Mouse (Mus musculus) CH12.LX (cell line): Measurements from ENCODE around the gene Gm28047. TPM values are rescaled to one million over a fixed set of nuclear protein-coding genes. Genes with fewer than 3 reads are reported as not detected.

ENCODE experiments used
- DNase-seq: peaks from one replicate; pipeline ENCODE4 v3.0.0-alpha.2; 2013; ENCODE audit errors: extremely low read depth
- H3K27ac ChIP-seq: 2 replicates; pipeline ENCODE4 v1.5.1; 2012; ENCODE audit warnings: low read depth, mild to moderate bottlenecking, control low read depth, moderate library complexity; ENCODE audit not compliant: insufficient read depth
- H3K27me3 ChIP-seq: replicated peaks from 2 replicates; pipeline ENCODE3; 2012; ENCODE audit warnings: inconsistent platforms
- H3K36me3 ChIP-seq, 2 experiments: replicated peaks in 1 of 2; 2 replicates each; pipeline versions ENCODE3 to v1.6.1; 2012; ENCODE audit warnings: inconsistent platforms in 1 of 2, low read length in 1 of 2, mild to moderate bottlenecking in 1 of 2, mixed read lengths in 1 of 2, moderate library complexity in 1 of 2; ENCODE audit not compliant: control insufficient read depth in 1 of 2, insufficient read depth in 1 of 2
- H3K4me1 ChIP-seq, 2 experiments: 2 replicates each; pipeline ENCODE4 v1.6.1; 2012; ENCODE audit warnings: inconsistent platforms in 1 of 2, moderate library complexity in 1 of 2; ENCODE audit not compliant: insufficient read depth in 2 of 2, control insufficient read depth in 1 of 2
- H3K4me2 ChIP-seq: 2 replicates; pipeline ENCODE4 v1.6.1; 2012; ENCODE audit warnings: low read depth, mild to moderate bottlenecking, control low read depth; ENCODE audit not compliant: poor library complexity, insufficient read depth, severe bottlenecking
- H3K4me3 ChIP-seq, 3 experiments: fragments of 150-350 bp in 1 of 3; sonication (generic) in 1 of 3; replicated peaks in 1 of 3; 2 replicates each; pipeline versions ENCODE3 to v1.5.1; 2011 to 2012; ENCODE audit warnings: low read depth in 2 of 3, low read length in 2 of 3, mild to moderate bottlenecking in 2 of 3, moderate library complexity in 2 of 3, control low read depth in 1 of 3, improper control_type of control experiment in 1 of 3, inconsistent platforms in 1 of 3, mixed read lengths in 1 of 3; ENCODE audit not compliant: poor library complexity in 1 of 3
- H3K79me2 ChIP-seq: replicated peaks from 2 replicates; pipeline ENCODE4 v1.6.1; 2012; ENCODE audit warnings: mild to moderate bottlenecking, moderate library complexity; ENCODE audit not compliant: control insufficient read depth, poor library complexity, insufficient read depth, severe bottlenecking; ENCODE audit errors: extremely low read depth
- H3K9ac ChIP-seq: 2 replicates; pipeline ENCODE4 v1.6.1; 2012; ENCODE audit warnings: low read depth, mild to moderate bottlenecking, control low read depth, moderate library complexity; ENCODE audit not compliant: insufficient read depth
- H3K9me3 ChIP-seq: replicated peaks from 2 replicates; pipeline ENCODE3; 2012; ENCODE audit warnings: low read length, inconsistent platforms, mixed read lengths
- CHD1 ChIP-seq: IDR thresholded peaks from 2 replicates; pipeline ENCODE4 v1.6.1; 2012; ENCODE audit warnings: low read depth, low read length, improper control_type of control experiment, inconsistent platforms
- CTCF ChIP-seq, 2 experiments: IDR thresholded peaks in 1 of 2; conservative IDR thresholded peaks in 1 of 2; 2 replicates each; pipeline ENCODE4 v1.5.1; 2011 to 2012; ENCODE audit warnings: low read depth in 2 of 2, low read length in 2 of 2, improper control_type of control experiment in 1 of 2, inconsistent platforms in 1 of 2, mild to moderate bottlenecking in 1 of 2, moderate library complexity in 1 of 2
- E2F4 ChIP-seq: IDR thresholded peaks from 2 replicates; pipeline ENCODE4 v1.6.1; 2011; ENCODE audit warnings: low read depth, low read length, improper control_type of control experiment; ENCODE audit not compliant: insufficient replicate concordance
- ELF1 ChIP-seq: IDR thresholded peaks from 2 replicates; pipeline ENCODE4 v1.6.1; 2014; ENCODE audit warnings: low read depth, mild to moderate bottlenecking, inconsistent platforms, low read length, improper control_type of control experiment
- EP300 ChIP-seq: IDR thresholded peaks from 2 replicates; pipeline ENCODE4 v1.6.1; 2011; ENCODE audit warnings: low read length, improper control_type of control experiment
- ETS1 ChIP-seq: conservative IDR thresholded peaks from 2 replicates; pipeline ENCODE4 v1.6.1; 2012; ENCODE audit warnings: low read depth, mild to moderate bottlenecking, inconsistent platforms, low read length, improper control_type of control experiment, moderate library complexity
- IRF4 ChIP-seq: IDR thresholded peaks from 2 replicates; pipeline ENCODE4 v1.6.1; 2014; ENCODE audit warnings: low read depth, mild to moderate bottlenecking, inconsistent platforms, low read length, improper control_type of control experiment
- JUN ChIP-seq: IDR thresholded peaks from 2 replicates; pipeline ENCODE4 v1.6.1; 2011; ENCODE audit warnings: low read depth, mild to moderate bottlenecking, low read length, improper control_type of control experiment, moderate library complexity; ENCODE audit not compliant: insufficient read depth
- JUND ChIP-seq: conservative IDR thresholded peaks from 2 replicates; pipeline ENCODE4 v1.6.1; 2011; ENCODE audit warnings: low read depth, low read length, improper control_type of control experiment
- MAFK ChIP-seq: IDR thresholded peaks from 2 replicates; pipeline ENCODE4 v1.6.1; 2011; ENCODE audit warnings: low read length, improper control_type of control experiment; ENCODE audit not compliant: insufficient replicate concordance
- MAZ ChIP-seq: IDR thresholded peaks from 2 replicates; pipeline ENCODE4 v1.6.1; 2012; ENCODE audit warnings: low read depth, mild to moderate bottlenecking, inconsistent platforms, low read length, improper control_type of control experiment, moderate library complexity
- MEF2A ChIP-seq: IDR thresholded peaks from 2 replicates; pipeline ENCODE4 v1.6.1; 2014; ENCODE audit warnings: low read depth, mild to moderate bottlenecking, inconsistent platforms, low read length, improper control_type of control experiment, borderline replicate concordance
- MXI1 ChIP-seq: IDR thresholded peaks from 2 replicates; pipeline ENCODE4 v1.6.1; 2011; ENCODE audit warnings: mild to moderate bottlenecking, low read depth, low read length, improper control_type of control experiment
- MYC ChIP-seq: IDR thresholded peaks from 2 replicates; pipeline ENCODE4 v1.6.1; 2011; ENCODE audit warnings: low read depth, mild to moderate bottlenecking, improper control_type of control experiment, low read length
- NELFE ChIP-seq: IDR thresholded peaks from 2 replicates; pipeline ENCODE4 v1.6.1; 2011; ENCODE audit warnings: low read depth, low read length, improper control_type of control experiment
- NRF1 ChIP-seq: IDR thresholded peaks from 2 replicates; pipeline ENCODE4 v1.6.1; 2014; ENCODE audit warnings: low read depth, mild to moderate bottlenecking, inconsistent platforms, low read length, improper control_type of control experiment, moderate library complexity
- PAX5 ChIP-seq: IDR thresholded peaks from 2 replicates; pipeline ENCODE4 v1.6.1; 2012; ENCODE audit warnings: low read length, inconsistent platforms, mixed read lengths
- POLR2A ChIP-seq: IDR thresholded peaks from 2 replicates; pipeline ENCODE4 v1.6.1; 2011; ENCODE audit warnings: low read depth, mild to moderate bottlenecking, improper control_type of control experiment, low read length
- POLR2AphosphoS2 ChIP-seq: IDR thresholded peaks from 2 replicates; pipeline ENCODE4 v1.6.1; 2011; ENCODE audit warnings: low read depth, low read length, improper control_type of control experiment
- RAD21 ChIP-seq: IDR thresholded peaks from 2 replicates; pipeline ENCODE4 v1.6.1; 2011; ENCODE audit warnings: low read depth, mild to moderate bottlenecking, low read length, improper control_type of control experiment, moderate library complexity
- RCOR1 ChIP-seq: conservative IDR thresholded peaks from 2 replicates; pipeline ENCODE4 v1.6.1; 2012; ENCODE audit warnings: low read depth, mild to moderate bottlenecking, inconsistent platforms, low read length, improper control_type of control experiment
- SIN3A ChIP-seq: IDR thresholded peaks from 2 replicates; pipeline ENCODE4 v1.6.1; 2012; ENCODE audit warnings: low read length, improper control_type of control experiment, inconsistent platforms
- SMC3 ChIP-seq: IDR thresholded peaks from 2 replicates; pipeline ENCODE4 v1.6.1; 2011; ENCODE audit warnings: low read depth, low read length, improper control_type of control experiment
- TBP ChIP-seq: conservative IDR thresholded peaks from 2 replicates; pipeline ENCODE4 v1.6.1; 2011; ENCODE audit warnings: low read depth, low read length, improper control_type of control experiment
- TCF12 ChIP-seq: IDR thresholded peaks from 2 replicates; pipeline ENCODE4 v1.6.1; 2014; ENCODE audit warnings: low read depth, mild to moderate bottlenecking, inconsistent platforms, low read length, improper control_type of control experiment
- UBTF ChIP-seq: IDR thresholded peaks from 2 replicates; pipeline ENCODE4 v1.6.1; 2012; ENCODE audit warnings: low read depth, mild to moderate bottlenecking, inconsistent platforms, low read length, improper control_type of control experiment, moderate library complexity
- USF1 ChIP-seq: IDR thresholded peaks from 2 replicates; pipeline ENCODE4 v1.6.1; 2014; ENCODE audit warnings: low read depth, mild to moderate bottlenecking, inconsistent platforms, low read length, improper control_type of control experiment
- ZC3H11A ChIP-seq: IDR thresholded peaks from 2 replicates; pipeline ENCODE4 v1.6.1; 2012; ENCODE audit warnings: low read depth, mild to moderate bottlenecking, inconsistent platforms, low read length, improper control_type of control experiment
- ZMIZ1 ChIP-seq: IDR thresholded peaks from 2 replicates; pipeline ENCODE4 v1.6.1; 2012; ENCODE audit warnings: low read depth, mild to moderate bottlenecking, inconsistent platforms, low read length, improper control_type of control experiment
- ZNF384 ChIP-seq: IDR thresholded peaks from 2 replicates; pipeline ENCODE4 v1.6.1; 2012; ENCODE audit warnings: low read depth, low read length, improper control_type of control experiment, inconsistent platforms
- dilution Hi-C: fragments of 300-500 bp; cut with MboI; formaldehyde crosslinking; loops from 2 replicates; pipeline ENCODE4 v1.14.3; 2020; ENCODE audit warnings: low sequenced_read_pairs; ENCODE audit not compliant: extremely low pct_unique_long_range_greater_than_20kb, extremely low pct_ligation_motif_present
- in situ Hi-C: fragments of 300-500 bp; cut with MboI; formaldehyde crosslinking; loops from 3 replicates; pipeline ENCODE4 v1.14.3; 2019; ENCODE audit warnings: low sequenced_read_pairs, low pct_ligation_motif_present, low pct_unique_long_range_greater_than_20kb, mixed read lengths
- polyA plus RNA-seq: library from polyadenylated mRNA; unstranded; fragments of >175 nt; gene quantifications from 2 replicates; pipeline ENCODE4 v1.2.1, GENCODE M21; 2012; ENCODE audit warnings: low read depth; ENCODE audit not compliant: insufficient read length
- total RNA-seq, 2 experiments: library from RNA; depleted of rRNA; stranded (reverse); fragments of 300-350 nt in 1 of 2; fragments of >200 nt in 1 of 2; gene quantifications; 2 replicates each; pipeline ENCODE4 v1.2.3; 2012 to 2014

The Gm28047 gene
- total and polyA plus RNA-seq, 3 experiments: not detected

DNA sequence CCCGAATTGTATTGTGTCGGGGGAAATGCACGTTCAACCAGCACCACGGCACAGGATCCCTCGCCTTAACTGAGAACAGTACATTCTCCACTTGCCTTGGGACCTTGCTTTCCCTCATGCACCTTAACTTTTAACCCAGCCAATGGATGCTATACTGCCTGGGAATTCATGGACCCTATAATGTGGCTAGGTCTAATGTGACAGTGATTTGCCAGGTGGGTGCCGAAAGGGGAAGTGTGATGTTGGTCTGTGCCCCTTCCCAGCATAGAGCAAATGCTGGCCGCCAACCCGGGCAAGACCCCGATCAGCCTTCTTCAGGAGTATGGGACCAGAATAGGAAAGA lies 106.0 kb downstream of the Gm28047 start:
- dilution Hi-C loops: no loop called here

DNA sequence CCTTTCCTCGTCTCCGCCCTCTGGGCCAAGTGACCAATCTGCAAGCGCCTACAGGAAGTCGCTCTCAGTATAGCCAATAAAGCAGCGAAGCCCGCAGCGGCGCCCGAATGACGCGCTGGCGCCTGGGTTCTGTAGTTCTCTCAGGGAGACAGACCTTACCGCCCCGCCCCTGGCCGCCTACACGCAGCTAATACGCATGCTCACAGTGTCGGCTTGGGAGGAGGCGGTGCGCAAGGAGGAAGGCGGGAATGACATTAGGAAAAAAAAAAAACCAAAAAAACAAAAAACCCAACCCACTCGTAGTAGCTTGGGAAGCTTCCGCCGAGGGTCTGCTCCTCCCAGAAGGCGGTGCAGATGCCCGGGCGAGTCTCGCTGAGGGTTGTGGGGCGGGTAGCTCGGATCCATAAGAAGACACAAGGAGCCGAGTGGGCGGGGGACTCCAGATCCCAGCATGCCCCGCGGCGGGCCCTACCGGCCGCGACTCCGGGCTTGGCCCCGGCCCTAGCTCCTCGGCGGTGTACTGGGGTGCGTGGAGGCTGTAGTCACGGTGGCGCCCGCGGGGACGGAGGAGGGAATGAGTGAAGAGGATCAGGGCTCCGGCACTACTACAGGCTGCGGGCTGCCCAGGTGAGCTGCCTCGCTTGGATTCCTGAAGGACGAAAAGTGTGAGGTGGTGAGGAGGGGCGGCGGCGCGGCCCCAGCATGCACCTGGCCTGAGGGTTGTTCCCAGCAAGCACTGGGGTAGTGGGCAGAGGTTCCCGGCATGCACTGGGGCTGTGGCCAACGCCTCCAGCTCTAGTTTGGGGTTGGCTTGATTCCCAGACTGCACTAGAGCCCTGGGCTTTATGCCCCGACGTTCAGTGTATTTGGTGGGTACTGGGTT lies 106.7 kb downstream of the Gm28047 start, which contains the start of gene Tarbp2:
TSS of gene Tarbp2 (plus strand) at position 217 of the 883 bp plus-strand sequence.
- Histone ChIP-seq H3K4me1 (peaks cover 3 to 34% of the 10 kb centered on the region in 2 experiments; a peak in 3 of 4 replicates), H3K9ac (peak within 1 kb of the TSS; percentile 96), H3K4me2 (peak within 1 kb of the TSS; percentile 87), H3K27ac (peak within 1 kb of the TSS; percentile 94), H3K79me2 (peaks cover 6% of the 10 kb centered on the region), H3K27me3 (peaks cover 3% of the 10 kb centered on the region), H3K36me3 (peaks cover 23 to 28% of the 10 kb centered on the region in 2 experiments), H3K4me3 (peak within 1 kb of the TSS; percentile 61 to 98 (median 90)), H3K9me3 (no peaks in the 10 kb centered on the region)
- in situ Hi-C loops (loop anchor here (5.0 kb wide), 1 partner anchor 51 kb away; no protein-coding TSS in a partner anchor), dilution Hi-C loops (no loop called here)
- peak; percentile 100 for DNase-seq
- peak; percentile 94 for TF ChIP-seq NELFE
- TF ChIP-seq NRF1: peak; percentile 88
- peak; percentile 35 for TF ChIP-seq IRF4
- peak; percentile 91; the same call in 1 of the 2 replicates for TF ChIP-seq E2F4
- peak; percentile 97 for TF ChIP-seq ZNF384
- no peak for TF ChIP-seq ETS1
- no peak for TF ChIP-seq RCOR1
- TF ChIP-seq EP300: no peak; the same call in 1 of the 2 replicates
- peak; percentile 53 for TF ChIP-seq MXI1
- TF ChIP-seq RAD21: no peak
- TF ChIP-seq TBP: peak; percentile 65; the same call in 1 of the 2 replicates
- peak; percentile 44; the same call in 1 of the 2 replicates for TF ChIP-seq MEF2A
- peak; percentile 90 for TF ChIP-seq POLR2A
- TF ChIP-seq MYC: no peak; the same call in 1 of the 2 replicates
- no peak; the same call in 1 of the 2 replicates for TF ChIP-seq USF1
- no peak for TF ChIP-seq ZC3H11A
- no peak for TF ChIP-seq CHD1
- peak; percentile 91 for TF ChIP-seq ELF1
- no peak for TF ChIP-seq JUND
- TF ChIP-seq TCF12: peak; percentile 61
- peak; percentile 54; the same call in 1 of the 2 replicates for TF ChIP-seq SIN3A
- no peak; the same call in 1 of the 2 replicates for TF ChIP-seq POLR2AphosphoS2
- TF ChIP-seq UBTF: no peak
- TF ChIP-seq JUN: no peak
- TF ChIP-seq MAZ: peak; percentile 17; the same call in 1 of the 2 replicates
- TF ChIP-seq MAFK: no peak

More for the DNA sequence above, 106.0 kb downstream of the Gm28047 start:
- Histone ChIP-seq H3K4me3 (peak overlapping the region; percentile 61 to 98 (median 90)), H3K9ac (peak overlapping the region; percentile 96), H3K4me1 (peaks cover 3 to 28% of the 10 kb centered on the region in 2 experiments; a peak in 3 of 4 replicates), H3K27ac (peak overlapping the region; percentile 94), H3K79me2 (peaks cover 6% of the 10 kb centered on the region), H3K9me3 (no peaks in the 10 kb centered on the region), H3K27me3 (peaks cover 3% of the 10 kb centered on the region), H3K4me2 (peak overlapping the region; percentile 87), H3K36me3 (peaks cover 27 to 33% of the 10 kb centered on the region in 2 experiments)
- TF ChIP-seq TCF12: no peak
- no peak for TF ChIP-seq PAX5
- no peak for TF ChIP-seq JUND
- no peak for TF ChIP-seq IRF4
- TF ChIP-seq ZMIZ1: no peak
- TF ChIP-seq SMC3: no peak
- TF ChIP-seq ZNF384: no peak
- TF ChIP-seq SIN3A: no peak
- no peak for TF ChIP-seq MAZ
- TF ChIP-seq CTCF (conservative IDR thresholded peaks at IDR 0.05 in 1 of 2, IDR thresholded peaks at IDR 0.05 in 1 of 2; ENCODE audit: low read depth in 2 of 2, low read length in 2 of 2): no peak
- no peak for TF ChIP-seq MYC
- in situ Hi-C loops: loop anchor here (5.0 kb wide), 1 partner anchor 52 kb away; no protein-coding TSS in a partner anchor
- no peak for DNase-seq
